Mouse (Mus musculus) heart, postnatal 4 days (tissue): ENCODE measurements at regions not wholly inside any gene's neighbourhood (a gene's known extent, or its start where the extent isn't known, plus 50 kb on each side); places are given as distances from the start of the nearest gene placed in this dataset.
A peak's percentile ranks its signal among the peaks of the same experiment; 100 is the strongest.

ENCODE experiments used
- DNase-seq: peaks from one replicate; pipeline ENCODE4 v3.0.0; 2021

DNA sequence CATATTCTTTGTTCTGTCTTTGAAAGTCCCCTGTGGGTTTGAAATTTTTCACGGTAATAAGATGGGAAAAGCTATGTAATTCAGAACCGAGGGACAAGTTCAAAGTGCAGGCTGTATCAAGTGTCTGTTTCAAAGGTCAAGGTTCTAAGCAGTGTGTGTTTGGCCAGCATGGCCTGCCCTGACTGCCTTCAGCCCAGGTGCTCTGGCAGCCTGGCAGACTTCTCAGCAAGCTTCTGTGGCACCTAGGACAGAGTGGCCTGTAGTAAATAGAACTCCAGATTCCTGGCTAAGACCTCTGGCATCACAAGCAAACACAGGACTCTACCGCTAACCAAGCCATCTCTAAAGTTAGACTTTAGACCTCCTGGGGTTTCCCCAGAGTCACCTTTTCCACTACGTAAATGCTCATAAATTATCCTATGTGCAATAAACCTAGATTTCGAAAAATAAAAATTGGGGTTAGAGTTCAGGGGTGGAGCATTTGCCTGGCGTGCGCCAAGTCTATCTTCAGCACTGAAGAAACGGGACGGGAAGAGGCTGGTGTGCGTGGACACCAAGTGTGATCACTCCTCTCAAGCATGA is 436.5 kb upstream of the Mgmt start:
- no peak for DNase-seq

DNA sequence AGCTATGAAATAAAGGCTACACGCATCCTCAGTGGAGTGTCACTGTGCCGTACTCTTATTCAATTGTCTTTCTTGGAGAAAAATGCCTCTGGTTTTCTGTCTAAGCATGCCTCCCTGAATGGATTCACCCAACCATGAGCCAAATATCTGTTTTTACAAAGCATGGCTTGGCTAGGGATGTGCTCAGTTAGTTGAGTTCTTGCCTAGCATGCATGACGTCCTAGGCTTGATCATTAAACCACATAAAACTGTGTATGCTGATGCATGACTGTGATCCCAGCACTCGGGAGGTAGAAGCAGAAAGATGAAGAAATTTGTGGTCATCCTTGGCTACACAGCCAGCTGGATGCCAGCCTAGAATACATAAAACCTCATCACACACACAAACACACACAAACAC is 417.3 kb upstream of the Mgmt start:
- no peak for DNase-seq

GRCm38 (mm10) chr7:136480641-136481202 is 413.7 kb upstream of the Mgmt start:
- peak; percentile 62 for DNase-seq

- no peak for DNase-seq
These were observed 411.2 kb upstream of the Mgmt start for GRCm38 (mm10) chr7:136483237-136483636.

GRCm38 (mm10) chr7:136487556-136487955 is 406.9 kb upstream of the Mgmt start:
- no peak for DNase-seq

DNA sequence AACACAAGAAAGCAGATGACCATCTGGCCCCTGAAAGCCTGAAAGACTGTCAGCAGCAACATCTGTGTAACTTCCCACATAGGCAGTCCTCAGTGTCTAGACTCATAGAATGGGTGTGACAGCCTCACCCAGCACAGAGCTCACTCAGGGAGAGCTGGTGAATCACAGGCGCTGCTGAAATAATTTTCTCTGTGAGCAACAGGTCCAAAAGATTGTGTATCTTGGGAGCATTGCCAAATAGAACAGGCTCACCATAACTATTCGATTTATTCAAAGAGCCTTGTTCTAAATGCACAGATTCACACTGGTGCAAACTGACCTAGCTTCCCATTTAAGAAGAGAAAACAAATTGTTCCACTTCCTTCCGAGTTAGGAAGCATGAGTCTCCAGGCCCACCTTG is 399.6 kb upstream of the Mgmt start:
- DNase-seq: no peak

DNA sequence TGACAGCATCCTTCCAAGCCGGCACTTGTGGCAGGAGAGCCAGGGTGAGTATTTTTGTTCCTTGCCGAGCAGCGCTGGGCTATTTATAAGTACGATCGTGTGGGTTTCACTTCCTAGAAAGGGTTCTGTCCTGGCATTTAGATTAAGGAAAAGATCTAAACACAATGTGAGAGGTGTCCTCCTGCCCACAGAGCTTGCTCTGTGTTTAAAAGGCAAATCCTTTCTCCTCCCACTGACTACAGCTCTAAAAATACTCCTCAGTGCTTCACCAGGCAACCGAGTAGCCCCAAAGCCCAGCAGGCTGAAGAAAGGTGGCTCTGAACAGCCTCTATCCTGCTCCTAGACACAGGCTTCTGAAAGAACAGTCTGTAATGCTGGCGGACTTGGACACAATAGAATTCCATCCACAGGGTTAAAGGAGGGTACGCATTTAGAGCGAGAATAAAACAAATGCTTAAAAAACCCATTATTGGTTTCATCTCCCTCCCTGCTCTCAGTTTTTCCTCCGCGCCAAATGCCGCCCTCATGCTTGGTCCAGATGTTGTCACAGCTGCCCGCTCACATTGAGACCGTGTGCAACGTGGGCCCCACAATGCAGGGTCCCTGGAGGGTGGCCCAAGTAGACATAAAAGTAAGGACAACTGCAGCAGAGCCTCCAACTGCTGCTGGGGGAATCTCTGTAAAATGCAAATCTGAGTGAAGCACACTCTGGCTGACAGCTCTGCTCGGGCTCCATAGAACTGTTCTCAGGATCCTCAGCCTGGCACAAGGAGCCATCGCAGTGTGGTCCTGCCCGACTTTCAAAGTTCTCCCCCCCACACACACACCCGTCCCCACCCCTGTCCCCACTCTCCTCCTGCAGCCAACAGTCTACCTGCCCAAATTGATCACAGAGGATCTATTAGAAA is 397.8 kb upstream of the Mgmt start:
- DNase-seq: no peak

GRCm38 (mm10) chr7:136500059-136500458 is 394.4 kb upstream of the Mgmt start:
- no peak for DNase-seq

DNA sequence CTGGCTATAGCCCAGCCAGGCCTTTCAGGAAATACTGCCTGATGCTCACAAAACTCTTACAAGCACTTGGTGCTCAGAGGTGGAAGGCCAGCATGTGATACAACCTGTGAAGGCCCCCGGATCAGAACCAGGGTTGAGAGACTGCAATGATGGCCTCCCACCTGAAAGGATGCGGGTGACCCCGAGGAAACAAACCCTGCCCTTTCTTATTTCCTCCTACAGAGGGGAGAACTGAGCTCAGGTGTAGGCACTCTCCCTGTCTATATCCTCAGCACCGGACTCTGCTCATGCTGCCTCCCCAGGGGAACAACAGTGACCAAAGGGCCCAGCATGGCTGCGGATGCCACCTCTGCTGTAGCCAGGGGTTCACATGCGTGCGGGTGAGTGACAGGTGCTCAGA is 393.3 kb upstream of the Mgmt start:
- no peak for DNase-seq

DNA sequence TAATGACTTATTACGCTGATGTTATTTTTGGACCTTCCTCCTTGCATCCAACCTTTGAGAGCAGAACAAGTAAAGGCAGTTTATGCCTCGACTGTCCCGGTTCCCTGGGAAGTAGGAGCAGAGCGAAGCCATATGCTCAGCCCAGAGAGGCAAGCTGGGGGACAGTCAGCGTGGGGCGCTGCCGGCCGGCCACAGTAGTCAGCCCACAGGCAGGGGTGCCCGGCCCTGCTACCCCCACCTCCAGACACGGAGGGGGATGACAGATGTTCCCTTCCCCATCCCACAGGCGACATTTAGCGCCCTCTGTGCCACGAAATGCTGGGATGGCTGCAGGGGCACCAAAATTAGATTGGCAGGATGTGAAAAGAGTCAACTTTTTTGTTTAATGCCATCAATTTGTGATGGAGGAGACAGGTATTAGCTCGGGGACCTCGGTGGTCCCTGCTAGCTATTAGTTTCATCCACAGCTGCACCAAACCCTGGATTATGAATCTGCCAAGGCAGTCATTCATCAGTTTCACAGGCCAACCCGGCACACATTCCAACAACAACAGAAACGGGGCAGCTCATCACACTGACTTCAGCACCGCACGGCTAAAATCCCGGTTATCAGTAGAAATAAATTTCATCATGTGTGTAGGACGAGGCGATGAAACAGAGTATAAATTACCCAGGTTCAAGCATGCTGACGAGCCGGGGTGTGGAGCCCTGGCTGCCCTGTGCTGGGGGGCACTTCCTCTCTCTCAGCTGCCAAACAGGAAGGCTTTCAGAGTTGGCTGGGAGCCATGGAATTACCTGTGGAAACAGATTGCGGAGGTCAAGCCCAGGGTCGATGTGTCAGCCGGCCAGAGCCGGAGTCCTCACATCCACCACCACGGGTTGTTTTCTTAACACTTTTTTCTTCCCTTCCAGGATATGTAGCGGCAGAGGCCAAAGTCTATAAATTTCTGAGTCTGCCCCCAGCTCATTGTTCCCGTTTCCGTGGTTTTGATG is 392.3 kb upstream of the Mgmt start:
- DNase-seq: peak; percentile 60

GRCm38 (mm10) chr7:136511389-136511788 is 383.0 kb upstream of the Mgmt start:
- DNase-seq: no peak

GRCm38 (mm10) chr7:136515376-136515775 is 379.0 kb upstream of the Mgmt start:
- no peak for DNase-seq

DNA sequence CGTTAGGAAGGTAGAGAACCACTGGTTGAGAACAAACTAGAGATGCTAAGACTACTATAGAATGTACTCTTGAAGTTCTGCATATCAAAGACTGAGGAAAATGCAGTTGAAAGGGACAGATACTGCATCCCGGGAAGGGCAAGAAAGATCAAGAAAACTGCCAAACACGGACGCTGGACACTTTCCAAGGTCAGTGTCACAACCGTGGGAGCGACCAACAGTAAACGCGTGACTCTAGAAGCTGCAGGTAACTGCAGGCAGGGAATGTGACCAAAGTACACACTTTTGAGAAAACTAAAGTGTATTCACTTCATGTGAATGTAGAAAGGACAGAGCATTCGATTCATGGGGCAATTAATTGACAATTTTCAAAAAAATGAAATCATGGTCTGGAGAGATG is 368.6 kb upstream of the Mgmt start:
- no peak for DNase-seq

- no peak for DNase-seq
These were observed 364.2 kb upstream of the Mgmt start for GRCm38 (mm10) chr7:136530006-136530785.

GRCm38 (mm10) chr7:136531301-136531700 is 363.1 kb upstream of the Mgmt start:
- DNase-seq: peak; percentile 20

- no peak for DNase-seq
These were observed 352.3 kb upstream of the Mgmt start for GRCm38 (mm10) chr7:136541876-136542655.

DNA sequence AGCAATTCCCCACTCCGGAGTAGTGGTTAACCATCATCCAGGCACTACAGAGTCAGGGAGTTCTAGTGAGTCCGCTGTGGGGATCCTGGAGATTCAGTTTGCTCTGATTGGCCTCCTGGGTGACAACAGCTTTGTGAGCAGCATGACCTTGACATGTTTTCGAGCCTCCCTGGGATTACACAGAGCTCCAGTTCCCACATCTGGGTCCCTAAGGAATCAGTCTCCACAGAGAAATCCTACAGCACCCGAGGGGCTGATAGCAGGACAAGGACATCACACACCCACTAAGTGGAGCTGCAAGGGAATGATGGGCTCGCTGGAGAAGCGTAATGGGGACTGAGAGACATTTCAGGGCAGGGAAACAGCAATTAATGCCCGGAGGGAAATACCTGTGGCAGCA is 351.5 kb upstream of the Mgmt start:
- no peak for DNase-seq

DNA sequence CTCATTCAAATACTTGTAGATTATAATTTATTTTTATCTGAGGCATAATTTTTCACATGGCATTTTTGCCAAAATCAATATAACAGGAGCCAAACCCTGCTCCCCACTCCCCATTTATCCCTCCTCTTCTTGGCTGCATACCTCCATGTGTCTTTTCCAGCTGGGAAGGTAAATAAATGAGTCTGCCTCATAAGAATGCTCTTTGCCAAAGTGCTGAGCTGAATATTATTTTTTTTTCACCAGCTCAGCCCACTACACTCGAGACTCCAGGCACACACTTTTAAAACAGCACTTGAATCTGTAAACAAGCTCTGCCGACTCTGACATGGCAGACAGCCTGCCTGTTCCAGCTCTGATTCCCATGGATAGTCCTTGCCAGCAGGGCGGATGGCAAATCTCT is 346.6 kb upstream of the Mgmt start:
- no peak for DNase-seq

GRCm38 (mm10) chr7:136556436-136556835 is 338.0 kb upstream of the Mgmt start:
- no peak for DNase-seq

GRCm38 (mm10) chr7:136559536-136559935 is 334.9 kb upstream of the Mgmt start:
- DNase-seq: no peak

DNA sequence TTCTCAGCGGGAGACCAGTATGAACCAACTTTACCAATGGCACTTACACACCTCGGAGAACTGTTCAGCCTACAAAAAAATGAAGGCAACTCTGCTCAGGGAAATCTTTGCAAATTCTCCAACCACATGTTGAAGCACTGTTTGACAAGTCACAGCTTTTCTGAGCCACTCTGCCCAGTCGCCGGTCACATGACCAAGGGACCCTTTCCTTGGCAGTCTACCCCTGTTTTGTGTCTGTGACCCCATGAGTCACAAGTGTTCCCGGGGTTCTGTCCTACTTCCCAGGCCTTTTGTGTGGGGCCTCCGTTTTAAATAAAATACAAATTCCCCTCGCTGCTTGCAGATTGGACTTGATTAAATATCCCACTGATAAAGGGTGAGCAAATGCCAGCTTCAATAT is 323.5 kb upstream of the Mgmt start:
- DNase-seq: peak; percentile 11
